In genomic region chr7:27257046-27257851, GRCm38 (mm10) we compare ENCODE assay signal across 8 mouse cellular contexts. TPM values are rescaled to one million over a fixed set of nuclear protein-coding genes. Genes with fewer than 3 reads are reported as not detected.
DNase-seq lines count a peak whose midpoint lies in the region; ATAC-seq lines count a peak whose summit lies in the region.

No protein-coding gene starts in this region.

- ATAC-seq in hindbrain, embryonic 16.5 days: peak; percentile 18

- peaks cover under 1% of the 10 kb centered on the region; the same call in 1 of the 2 replicates for H3K36me3 ChIP-seq in hindbrain, embryonic 16.5 days (ENCODE audit: control insufficient read depth, insufficient read depth, low read length)

- DNase-seq in adrenal gland, adult 18-20 months (ENCODE audit: low spot score in 2 of 2): peak; percentile 44 to 48
- DNase-seq in cerebellum, postnatal 25 days: peak; percentile 89 to 90
- peak; percentile 63 to 65 for DNase-seq in frontal cortex, postnatal 14 days (ENCODE audit: low spot score in 2 of 2)
- peak; percentile 64 to 83 for DNase-seq in left cerebral cortex, adult 8-10 months (ENCODE audit: low spot score in 2 of 2)
- DNase-seq in lung, postnatal 4 days: peak; percentile 47 to 64
- peak; percentile 75 for DNase-seq in right cerebral cortex, postnatal 14 days
- DNase-seq in T-cell, adult 2 months (ENCODE audit: low spot score): no peak

- peak overlapping the region; percentile 72 for H3K4me3 ChIP-seq in hindbrain, embryonic 16.5 days (ENCODE audit: low read length)

- H3K27me3 ChIP-seq in hindbrain, embryonic 16.5 days (replicated peaks; ENCODE audit: control insufficient read depth, insufficient read depth, low read length): no peaks in the 10 kb centered on the region

- H3K4me1 ChIP-seq in hindbrain, embryonic 16.5 days (ENCODE audit: control insufficient read depth, insufficient read depth, low read depth, low read length): peaks cover 28% of the 10 kb centered on the region

- no peaks in the 10 kb centered on the region for H3K9me3 ChIP-seq in hindbrain, embryonic 16.5 days (ENCODE audit: control insufficient read depth, low read length)

- peak overlapping the region; percentile 92 for H3K27ac ChIP-seq in hindbrain, embryonic 16.5 days (ENCODE audit: low read depth, low read length)

- peak overlapping the region; percentile 89 for H3K4me2 ChIP-seq in hindbrain, embryonic 16.5 days (ENCODE audit: low read length)

- peak overlapping the region; percentile 50 for H3K9ac ChIP-seq in hindbrain, embryonic 16.5 days (ENCODE audit: low read depth, low read length)

- 7% methylated on average over 27 of the region's 27 CpGs for WGBS in hindbrain, embryonic 16.5 days

RNA-seq across cellular contexts. Expression of gene Numbl, which starts 1.0 kb away (rescaled TPM):
- 1 to 10 TPM; 6.8 to 7.7 TPM for total RNA-seq in adrenal gland, adult 18-20 months (2021)
- 54.4 and 59.5 TPM in 2 replicates for polyA plus RNA-seq in hindbrain, embryonic 16.5 days (2015; fragmentation: Nextera tagmentation; extraction: Ambion mirVana)
- total RNA-seq in left cerebral cortex, adult 8-10 months (2022): 10 to 100 TPM; 89.4 to 99.0 (median 95.1) TPM

RNA-seq across cellular contexts. Expression of gene Coq8b, which starts 24.4 kb away (rescaled TPM):
- total RNA-seq in adrenal gland, adult 18-20 months (2021): 10 to 100 TPM; 38.2 to 68.0 TPM
- polyA plus RNA-seq in hindbrain, embryonic 16.5 days (2015; fragmentation: Nextera tagmentation; extraction: Ambion mirVana): 21.8 and 23.9 TPM in 2 replicates
- 10 to 100 TPM; 29.8 to 38.9 (median 32.2) TPM for total RNA-seq in left cerebral cortex, adult 8-10 months (2022)

RNA-seq across cellular contexts. Expression of gene Itpkc, which starts 28.8 kb away (rescaled TPM):
- 10 to 100 TPM; 14.5 to 17.9 TPM for total RNA-seq in adrenal gland, adult 18-20 months (2021)
- polyA plus RNA-seq in hindbrain, embryonic 16.5 days (2015; fragmentation: Nextera tagmentation; extraction: Ambion mirVana): 5.7 and 5.9 TPM in 2 replicates
- total RNA-seq in left cerebral cortex, adult 8-10 months (2022): 10 to 100 TPM in 3 of 4 experiments, 1 to 10 TPM in 1; 9.9 to 11.3 (median 10.3) TPM

Comparison
In these comparisons a context has a peak if more than half of its experiments do, and no peak if none do; other contexts are left out.
1. RNA of gene Numbl, which starts 1.0 kb away (total RNA-seq): 89.4 to 99.0 TPM in left cerebral cortex, adult 8-10 months; 6.8 to 7.7 TPM in adrenal gland, adult 18-20 months; every median in the first group is over 10 times any median in the second.